Mouse (Mus musculus) thymus, postnatal 25 days (tissue): ENCODE measurements around the gene Mettl6.
A peak's percentile ranks its signal among the peaks of the same experiment; 100 is the strongest.
"Not testable (repeated sequence)": the region's sequence is repeated elsewhere in the genome, so short reads cannot be mapped to it uniquely, and the experiment has no call there.

ENCODE experiments used
- DNase-seq: peaks from one replicate; pipeline ENCODE4 v3.0.0; 2022

The Mettl6 gene

GRCm38 (mm10) chr14:31472451-31473061 is 22.3 kb downstream of the Mettl6 start:
- peak; percentile 65 for DNase-seq

- DNase-seq = no peak
Observed at GRCm38 (mm10) chr14:31469711-31470110, 25.1 kb downstream of the Mettl6 start.

- DNase-seq = no peak
Observed at GRCm38 (mm10) chr14:31464176-31464575, 30.7 kb downstream of the Mettl6 start.

GRCm38 (mm10) chr14:31462886-31463285 is 32.0 kb downstream of the Mettl6 start:
- DNase-seq = no peak

GRCm38 (mm10) chr14:31462226-31462625 is 32.6 kb downstream of the Mettl6 start:
- DNase-seq = not testable (repeated sequence)

GRCm38 (mm10) chr14:31458006-31458405 is 36.8 kb downstream of the Mettl6 start:
- DNase-seq = no peak

- DNase-seq = no peak
Observed at GRCm38 (mm10) chr14:31456064-31456721, 38.6 kb downstream of the Mettl6 start.

- no peak for DNase-seq
Observed at GRCm38 (mm10) chr14:31454849-31455566, 39.8 kb downstream of the Mettl6 start.

GRCm38 (mm10) chr14:31453946-31454345 is 40.9 kb downstream of the Mettl6 start:
- not testable (repeated sequence) for DNase-seq

GRCm38 (mm10) chr14:31448994-31449393 is 45.8 kb downstream of the Mettl6 start:
- no peak for DNase-seq

- no peak for DNase-seq
Observed at GRCm38 (mm10) chr14:31443616-31444015, 51.2 kb downstream of the Mettl6 start.

GRCm38 (mm10) chr14:31440725-31441124 is 54.1 kb downstream of the Mettl6 start:
- peak; percentile 31 for DNase-seq

GRCm38 (mm10) chr14:31440230-31440629 is 54.6 kb downstream of the Mettl6 start:
- no peak for DNase-seq

GRCm38 (mm10) chr14:31439279-31439678 is 55.6 kb downstream of the Mettl6 start:
- no peak for DNase-seq

GRCm38 (mm10) chr14:31437826-31438529 is 56.9 kb downstream of the Mettl6 start:
- DNase-seq = no peak

- peak; percentile 95 for DNase-seq
Observed at GRCm38 (mm10) chr14:31435930-31436693, 58.7 kb downstream of the Mettl6 start, which contains the start of gene Sh3bp5. TSS of gene Sh3bp5 (minus strand) at chr14:31436078.

GRCm38 (mm10) chr14:31435018-31435915 is 59.6 kb downstream of the Mettl6 start:
- DNase-seq = no peak

- DNase-seq = no peak
Observed at GRCm38 (mm10) chr14:31434426-31434825, 60.4 kb downstream of the Mettl6 start.

GRCm38 (mm10) chr14:31433851-31434360 is 60.9 kb downstream of the Mettl6 start:
- no peak for DNase-seq

- DNase-seq = no peak
Observed at GRCm38 (mm10) chr14:31433126-31433525, 61.7 kb downstream of the Mettl6 start.

- no peak for DNase-seq
Observed at GRCm38 (mm10) chr14:31432424-31432823, 62.4 kb downstream of the Mettl6 start.
